Mouse (Mus musculus) stomach, postnatal 0 days (tissue): ENCODE results near the gene Pde4c. TPM values are rescaled to one million over a fixed set of nuclear protein-coding genes. Genes with fewer than 3 reads are reported as not detected.

ENCODE experiments used
- ATAC-seq: fragments of 200-750 bp; cut with Nextera tagmentation; 2 replicates; pipeline ENCODE4 v1.8.0; 2017; ENCODE audit not compliant: low FRiP score, low TSS enrichment
- DNase-seq: peaks from one replicate; pipeline ENCODE4 v3.0.0-alpha.2; 2016; ENCODE audit warnings: low spot score
- H3K27ac ChIP-seq: fragments of 300-500 bp; sonication (generic); replicated peaks from 2 replicates; pipeline ENCODE4 v1.5.1; 2014; ENCODE audit warnings: mild to moderate bottlenecking, control low read depth
- H3K27me3 ChIP-seq: fragments of 300-500 bp; sonication (generic); 2 replicates; pipeline ENCODE4 v1.6.1; 2014; ENCODE audit warnings: low read length; ENCODE audit not compliant: control insufficient read depth, insufficient read depth
- H3K36me3 ChIP-seq: fragments of 300-500 bp; sonication (generic); 2 replicates; pipeline ENCODE4 v1.6.1; 2014; ENCODE audit warnings: low read length, mixed read lengths; ENCODE audit not compliant: control insufficient read depth, insufficient read depth
- H3K4me1 ChIP-seq: fragments of 300-500 bp; sonication (generic); replicated peaks from 2 replicates; pipeline ENCODE4 v1.6.1; 2014; ENCODE audit warnings: antibody characterized with exemption; ENCODE audit not compliant: control insufficient read depth, insufficient read depth
- H3K4me2 ChIP-seq: fragments of 300-500 bp; sonication (generic); replicated peaks from 2 replicates; pipeline ENCODE4 v1.6.1; 2014; ENCODE audit warnings: low read depth, mild to moderate bottlenecking, control low read depth, moderate library complexity
- H3K4me3 ChIP-seq: fragments of 300-500 bp; sonication (generic); 2 replicates; pipeline ENCODE4 v1.5.1; 2014; ENCODE audit warnings: low read depth, low read length, control low read depth
- H3K9ac ChIP-seq: fragments of 300-500 bp; sonication (generic); 2 replicates; pipeline ENCODE4 v1.6.1; 2014; ENCODE audit warnings: mild to moderate bottlenecking, low read length, control low read depth, mixed read lengths
- H3K9me3 ChIP-seq: fragments of 300-500 bp; sonication (generic); 2 replicates; pipeline ENCODE4 v1.6.1; 2016; ENCODE audit warnings: low read length; ENCODE audit not compliant: control insufficient read depth
- CTCF ChIP-seq: IDR thresholded peaks from 2 replicates; pipeline ENCODE4 v1.5.1; 2016; ENCODE audit warnings: antibody characterized with exemption, low read depth, mild to moderate bottlenecking, moderate library complexity
- EP300 ChIP-seq: optimal IDR thresholded peaks from 2 replicates; pipeline ENCODE3; 2016; ENCODE audit warnings: antibody characterized with exemption
- WGBS: fragments of 180-500 bp; shearing (Covaris S2); extraction: QIAGEN DNeasy Blood & Tissue Kit; methylation state at CpG from one replicate; pipeline ENCODE4 v1.1.7; 2014; 5-methylcytosine and 5-hydroxymethylcytosine counted together
- polyA plus RNA-seq: library from polyadenylated mRNA; unstranded; fragments of >200 nt; fragmentation: Nextera tagmentation; extraction: Ambion mirVana; gene quantifications from 2 replicates; pipeline ENCODE4 v1.2.1, GENCODE M21; 2015

The Pde4c gene
- polyA plus RNA-seq, 1 experiment from 2014 or later, result 0.27 TPM

DNA sequence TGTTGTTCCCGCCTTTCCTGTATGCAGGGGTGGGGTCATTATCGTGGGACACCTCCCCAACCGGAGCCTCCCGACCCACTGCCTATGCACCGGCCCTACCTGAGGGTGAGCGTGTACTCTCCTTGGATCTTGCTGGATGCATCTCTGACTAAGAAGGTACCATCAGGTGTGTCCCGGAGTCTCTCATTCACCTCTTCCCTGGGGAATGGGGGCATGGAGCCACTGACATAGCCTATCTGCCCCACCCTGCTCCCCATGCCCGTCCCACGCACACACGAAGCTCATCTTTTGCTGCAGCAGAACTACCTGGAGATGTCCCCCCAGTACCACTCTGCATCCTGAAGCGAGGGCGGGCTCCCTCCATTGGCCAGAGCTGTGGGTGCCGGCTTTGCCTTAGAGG, 47.2 kb downstream of the Pde4c start:
- no peak overlapping the region for H3K9ac ChIP-seq
- peaks cover 18% of the 10 kb centered on the region; the same call in 1 of the 2 replicates for H3K36me3 ChIP-seq
- ATAC-seq (no peak), DNase-seq (no peak)
- TF ChIP-seq CTCF (no peak), EP300 (no peak)
- no peak overlapping the region for H3K4me3 ChIP-seq
- peaks cover 18% of the 10 kb centered on the region for H3K4me1 ChIP-seq
- WGBS, result 95% methylated on average over 13 of the region's 13 CpGs
- no peaks in the 10 kb centered on the region for H3K27me3 ChIP-seq
- H3K27ac ChIP-seq, result no peak overlapping the region
- H3K9me3 ChIP-seq, result no peaks in the 10 kb centered on the region
- no peak overlapping the region for H3K4me2 ChIP-seq

DNA sequence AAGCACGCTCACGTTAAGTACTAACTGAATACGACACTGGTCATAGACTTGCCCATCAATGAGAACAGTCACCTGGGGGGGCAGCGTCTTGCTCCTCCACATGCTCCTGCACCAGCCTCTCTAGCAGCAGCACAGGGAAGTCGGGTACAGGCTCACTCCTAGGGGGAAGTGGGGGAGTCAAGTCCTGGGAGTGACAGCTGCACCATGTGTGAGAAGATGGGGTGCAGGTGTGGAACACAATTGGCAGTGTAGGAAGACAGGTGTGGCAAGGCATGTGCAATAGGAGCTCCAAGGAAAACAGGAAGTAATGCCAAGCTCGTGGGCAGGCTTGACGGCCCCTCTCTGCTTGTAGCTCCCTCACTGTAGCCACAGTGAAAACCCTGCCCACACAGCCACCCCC, 47.7 kb downstream of the Pde4c start:
- WGBS, result 89% methylated on average over 6 of the region's 7 CpGs
- Histone ChIP-seq H3K4me2 (no peak overlapping the region), H3K4me3 (no peak overlapping the region), H3K27ac (no peak overlapping the region), H3K27me3 (no peaks in the 10 kb centered on the region), H3K36me3 (peaks cover 18% of the 10 kb centered on the region; the same call in 1 of the 2 replicates), H3K4me1 (peaks cover 19% of the 10 kb centered on the region), H3K9ac (no peak overlapping the region), H3K9me3 (no peaks in the 10 kb centered on the region)
- ATAC-seq (no peak), DNase-seq (no peak)
- no peak for TF ChIP-seq CTCF
- no peak for TF ChIP-seq EP300

DNA sequence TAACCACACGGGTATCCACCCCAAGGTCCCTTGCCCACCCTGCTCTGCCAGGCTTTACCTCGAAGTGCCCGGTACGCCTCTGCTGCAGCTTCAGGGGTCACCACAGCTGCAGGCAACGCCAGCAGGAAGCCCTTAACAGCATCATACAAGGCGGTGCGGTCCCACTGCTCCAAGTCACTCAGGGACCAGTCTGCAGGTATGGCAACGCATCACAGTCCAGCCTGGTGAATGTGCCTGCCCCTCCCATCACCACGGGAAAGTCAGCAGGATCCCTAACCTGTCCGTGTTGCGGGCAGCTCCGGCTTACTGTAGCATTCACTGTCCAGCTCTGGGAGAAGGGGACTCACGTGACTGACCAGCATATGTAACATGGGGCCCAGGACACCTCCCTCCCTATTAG, 48.6 kb downstream of the Pde4c start:
- TF ChIP-seq EP300 (no peak), CTCF (no peak)
- WGBS, result 89% methylated on average over 13 of the region's 13 CpGs
- H3K9ac ChIP-seq, result 0 out of 2 replicates have a peak overlapping the region, but pooled peaks have one; percentile 2

DNA sequence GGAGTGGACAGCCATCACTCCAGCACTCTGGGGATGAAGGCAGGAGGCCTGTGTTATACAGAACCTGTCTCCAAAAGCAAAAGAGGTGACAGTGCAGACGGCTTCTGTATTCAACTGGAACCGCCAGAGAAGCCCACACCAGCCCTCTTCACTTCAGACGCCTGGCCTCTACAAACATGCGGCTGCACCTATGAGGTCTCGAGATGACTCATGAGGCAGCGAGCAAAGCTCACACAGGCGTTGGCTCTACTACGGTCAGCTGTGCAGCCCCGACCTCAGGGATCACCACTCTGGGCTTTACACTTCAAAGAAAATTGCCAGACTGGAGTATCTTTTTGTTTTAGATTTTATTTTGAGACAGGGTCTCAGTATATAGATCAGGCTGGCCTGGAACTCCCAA, 49.4 kb downstream of the Pde4c start:
- TF ChIP-seq EP300 (no peak), CTCF (no peak)
- WGBS, result 56% methylated on average over 9 of the region's 9 CpGs
- peak overlapping the region; percentile 81 for H3K27ac ChIP-seq
- H3K4me1 ChIP-seq, result peaks cover 20% of the 10 kb centered on the region
- peak; percentile 76 for DNase-seq
- no peak overlapping the region for H3K4me3 ChIP-seq
- no peak overlapping the region for H3K4me2 ChIP-seq
- peak; percentile 22; the same call in 1 of the 2 replicates for ATAC-seq
- H3K36me3 ChIP-seq, result peaks cover 18% of the 10 kb centered on the region; the same call in 1 of the 2 replicates
- no peaks in the 10 kb centered on the region for H3K9me3 ChIP-seq
- H3K9ac ChIP-seq, result peak overlapping the region; percentile 98; the same call in 1 of the 2 replicates
- no peaks in the 10 kb centered on the region for H3K27me3 ChIP-seq

More for the DNA sequence above, 48.6 kb downstream of the Pde4c start:
- Histone ChIP-seq H3K27ac (no peak overlapping the region), H3K4me3 (no peak overlapping the region), H3K9me3 (no peaks in the 10 kb centered on the region), H3K36me3 (peaks cover 18% of the 10 kb centered on the region; the same call in 1 of the 2 replicates), H3K27me3 (no peaks in the 10 kb centered on the region), H3K4me2 (no peak overlapping the region), H3K4me1 (peaks cover 16% of the 10 kb centered on the region)
- ATAC-seq (no peak), DNase-seq (no peak)

DNA sequence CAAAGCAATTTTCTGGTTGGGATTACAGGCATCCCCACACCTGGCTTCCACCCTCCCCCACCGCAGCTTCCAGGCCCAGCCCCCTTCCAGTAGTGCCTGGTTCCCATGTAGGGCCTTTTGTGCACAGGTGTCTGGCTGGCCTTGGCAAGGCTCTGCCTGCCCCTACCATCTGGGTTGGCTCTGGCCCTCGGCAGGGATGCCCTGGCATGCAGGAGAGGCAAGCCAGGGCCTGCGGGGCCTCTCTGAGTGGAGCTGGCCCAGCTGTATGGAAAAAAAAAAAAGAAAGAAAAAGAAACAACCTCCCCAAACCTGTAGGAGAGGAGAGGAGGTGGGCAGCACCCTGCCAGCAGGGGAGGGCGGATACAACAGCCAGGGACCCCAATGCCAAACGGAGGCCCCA, 49.9 kb downstream of the Pde4c start:
- no peak for DNase-seq
- ATAC-seq, result no peak
- Histone ChIP-seq H3K4me1 (peaks cover 20% of the 10 kb centered on the region), H3K4me3 (no peak overlapping the region), H3K27ac (peak overlapping the region; percentile 81), H3K9me3 (no peaks in the 10 kb centered on the region), H3K9ac (peak overlapping the region; percentile 98), H3K4me2 (peak overlapping the region; percentile 15; the same call in 1 of the 2 replicates), H3K27me3 (no peaks in the 10 kb centered on the region), H3K36me3 (peaks cover 15% of the 10 kb centered on the region; the same call in 1 of the 2 replicates)
- TF ChIP-seq CTCF, result no peak
- TF ChIP-seq EP300, result no peak
- WGBS, result 49% methylated on average over 5 of the region's 5 CpGs

DNA sequence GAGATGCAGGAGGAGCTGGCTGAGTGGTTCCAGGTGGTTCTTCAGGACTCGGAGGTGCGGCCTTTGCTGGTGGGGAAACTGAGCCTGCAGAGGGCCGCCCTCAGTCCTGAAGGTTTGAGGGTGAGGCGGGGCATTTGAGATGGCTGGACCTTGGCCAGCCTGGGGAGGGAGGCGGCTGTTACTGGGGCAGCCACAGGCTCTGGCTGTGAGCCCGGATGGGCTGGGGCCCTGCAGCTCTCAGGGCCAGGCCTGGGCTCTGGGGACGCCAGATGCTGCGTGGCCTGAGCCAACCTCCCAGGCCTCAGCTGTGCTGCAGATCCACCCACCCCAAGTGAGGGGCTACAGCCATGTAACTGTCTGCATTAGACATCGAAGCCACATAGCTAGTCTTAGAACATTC, 50.3 kb downstream of the Pde4c start:
- ATAC-seq, result 0 out of 2 replicates have a peak, but pooled peaks have one; percentile 5
- H3K27me3 ChIP-seq, result no peaks in the 10 kb centered on the region
- WGBS, result 12% methylated on average over 9 of the region's 9 CpGs
- peak overlapping the region; percentile 98 for H3K9ac ChIP-seq
- peak overlapping the region; percentile 81 for H3K27ac ChIP-seq
- H3K36me3 ChIP-seq, result peaks cover 14% of the 10 kb centered on the region; the same call in 1 of the 2 replicates
- H3K9me3 ChIP-seq, result no peaks in the 10 kb centered on the region
- no peak overlapping the region for H3K4me3 ChIP-seq
- peaks cover 20% of the 10 kb centered on the region for H3K4me1 ChIP-seq
- H3K4me2 ChIP-seq, result peak overlapping the region; percentile 15; the same call in 1 of the 2 replicates
- TF ChIP-seq CTCF, result 0 out of 2 replicates have a peak, but pooled peaks have one; percentile 1
- TF ChIP-seq EP300, result no peak
- peak; percentile 88 for DNase-seq
